In genomic region chr1:13464311-13464710, GRCm38 (mm10) we compare ENCODE assay signal across 20 mouse cellular contexts.
DNase-seq lines count a peak whose midpoint lies in the region; TF ChIP-seq lines count a peak whose summit lies in the region.
"Had no signal": no experiment of that assay in that cellular context is flagged by ENCODE, and none has a peak within 500 bp of the region (broad histone marks: within the 10 kb centered on the region; RNA-seq: fewer than 3 reads in every experiment).

No protein-coding gene starts in this region.

- no peaks in the 10 kb centered on the region for H3K36me3 ChIP-seq in MEL (ENCODE audit: control insufficient read depth in 1 of 2, insufficient read depth in 2 of 2, low read length in 2 of 2)
- H3K36me3 ChIP-seq: embryonic facial prominence, embryonic 10.5 days; forebrain, embryonic 12.5 days; hindbrain, embryonic 10.5 days; liver, embryonic 15.5 days; midbrain, embryonic 12.5 days; neural tube, embryonic 12.5 days had no signal

- H3K27ac ChIP-seq in MEL (ENCODE audit: control insufficient read depth, low read depth, low read length), result no peak overlapping the region
- H3K27ac ChIP-seq: embryonic facial prominence, embryonic 10.5 days; forebrain, embryonic 12.5 days; hindbrain, embryonic 10.5 days; hindbrain, postnatal 0 days; kidney, postnatal 0 days; liver, embryonic 15.5 days; midbrain, embryonic 12.5 days; neural tube, embryonic 12.5 days had no signal

- no peak overlapping the region for H3K4me3 ChIP-seq in MEL (ENCODE audit: control insufficient read depth in 1 of 2, insufficient read depth in 1 of 2, low read depth in 2 of 2, low read length in 2 of 2)
- H3K4me3 ChIP-seq: embryonic facial prominence, embryonic 10.5 days; forebrain, embryonic 12.5 days; hindbrain, embryonic 10.5 days; liver, embryonic 15.5 days; midbrain, embryonic 12.5 days; neural tube, embryonic 12.5 days had no signal

- H3K79me2 ChIP-seq in MEL (ENCODE audit: control insufficient read depth, insufficient read depth, low read length, poor library complexity), result no peaks in the 10 kb centered on the region

- no peaks in the 10 kb centered on the region for H3K4me1 ChIP-seq in MEL (ENCODE audit: control insufficient read depth in 1 of 2, insufficient read depth in 2 of 2, low read length in 2 of 2)
- H3K4me1 ChIP-seq: liver, embryonic 15.5 days; neural tube, embryonic 12.5 days had no signal

- TF ChIP-seq CTCF in MEL (IDR thresholded peaks at IDR 0.05 in 2 of 3, conservative IDR thresholded peaks at IDR 0.05 in 1 of 3; ENCODE audit: control insufficient read depth in 1 of 3, insufficient read depth in 1 of 3, low read depth in 2 of 3, low read length in 3 of 3, poor library complexity in 1 of 3, severe bottlenecking in 1 of 3), result no peak

- peak; percentile 6 for DNase-seq in CD4-positive helper T cell, adult 2 months (ENCODE audit: low read depth, low spot score)
- DNase-seq in MEL (ENCODE audit: low read depth, low spot score) (peak; percentile 79), adipocyte (ENCODE audit: low spot score) (peak; percentile 38)
- DNase-seq in large intestine, adult 2 months (ENCODE audit: low read depth, low spot score), result peak; percentile 1
- no peak for DNase-seq in frontal cortex, postnatal 14 days (ENCODE audit: low spot score in 2 of 2)
- no peak for DNase-seq in heart, adult 8-10 months (ENCODE audit: low spot score)
- DNase-seq in layer of hippocampus, adult 8-10 months (ENCODE audit: low spot score in 2 of 2), result no peak
- DNase-seq: adrenal gland, postnatal 10 days; cerebellum, adult 9-10 months; gastrocnemius, postnatal 25 days; kidney, adult 11 months; thymus, postnatal 36 days had no signal

- TF ChIP-seq RAD21 in MEL (IDR thresholded peaks at IDR 0.05; ENCODE audit: low read depth, low read length), result no peak

- 98% methylated on average over 1 of the region's 1 CpGs for WGBS in large intestine, adult 2 months

- H3K27me3 ChIP-seq in MEL (ENCODE audit: control insufficient read depth in 1 of 2, insufficient read depth in 2 of 2, low read length in 2 of 2), result peaks cover 0 to 3% of the 10 kb centered on the region in 2 experiments; a peak in 3 of 4 replicates
- H3K27me3 ChIP-seq: forebrain, embryonic 12.5 days; liver, embryonic 15.5 days; midbrain, embryonic 12.5 days; neural tube, embryonic 12.5 days had no signal

- H3K9ac ChIP-seq in MEL (ENCODE audit: control insufficient read depth, low read depth, low read length, poor library complexity, severe bottlenecking), result no peak overlapping the region
- H3K9ac ChIP-seq: forebrain, embryonic 12.5 days; liver, embryonic 15.5 days; midbrain, embryonic 12.5 days; neural tube, embryonic 12.5 days had no signal

- no peak for TF ChIP-seq EP300 in MEL (IDR thresholded peaks at IDR 0.05; ENCODE audit: low read depth in 1 of 2, low read length in 2 of 2)

- no peak for TF ChIP-seq POLR2A in MEL (IDR thresholded peaks at IDR 0.05; ENCODE audit: control insufficient read depth in 1 of 2, insufficient read depth in 1 of 2, low read depth in 1 of 2, low read length in 2 of 2, poor library complexity in 1 of 2)

- no peaks in the 10 kb centered on the region for H3K9me3 ChIP-seq in MEL (replicated peaks; ENCODE audit: insufficient read depth, low read length)
- H3K9me3 ChIP-seq: liver, embryonic 15.5 days; midbrain, embryonic 12.5 days; neural tube, embryonic 12.5 days had no signal

TF ChIP-seq in MEL, 35 proteins besides CTCF, POLR2A, EP300 and RAD21:
- no peak for TF ChIP-seq ZC3H11A (IDR thresholded peaks at IDR 0.05; ENCODE audit: low read depth, low read length)
- TF ChIP-seq TBP (IDR thresholded peaks at IDR 0.05; ENCODE audit: low read depth, low read length), result no peak
- TF ChIP-seq MAZ (IDR thresholded peaks at IDR 0.05; ENCODE audit: low read depth, low read length), result no peak
- TF ChIP-seq MYC (IDR thresholded peaks at IDR 0.05; ENCODE audit: low read depth, low read length), result no peak
- no peak for TF ChIP-seq ZKSCAN1 (IDR thresholded peaks at IDR 0.05; ENCODE audit: low read depth, low read length)
- no peak for TF ChIP-seq MEF2A (IDR thresholded peaks at IDR 0.05; ENCODE audit: extremely low read depth, insufficient replicate concordance, low read depth, low read length, poor library complexity, severe bottlenecking)
- no peak for TF ChIP-seq SMC3 (IDR thresholded peaks at IDR 0.05; ENCODE audit: low read depth, low read length)
- TF ChIP-seq GATA1 (IDR thresholded peaks at IDR 0.05; ENCODE audit: low read depth, low read length), result no peak
- no peak for TF ChIP-seq MAX (IDR thresholded peaks at IDR 0.05; ENCODE audit: low read length)
- no peak for TF ChIP-seq HCFC1 (IDR thresholded peaks at IDR 0.05; ENCODE audit: low read depth, low read length)
- TF ChIP-seq USF1 (IDR thresholded peaks at IDR 0.05; ENCODE audit: low read depth, low read length), result no peak
- TF ChIP-seq MYB (IDR thresholded peaks at IDR 0.05; ENCODE audit: low read depth, low read length), result no peak
- no peak for TF ChIP-seq BHLHE40 (IDR thresholded peaks at IDR 0.05; ENCODE audit: borderline replicate concordance, low read depth, low read length)
- no peak for TF ChIP-seq SIN3A (IDR thresholded peaks at IDR 0.05; ENCODE audit: low read length)
- TF ChIP-seq POLR2AphosphoS2 (IDR thresholded peaks at IDR 0.05; ENCODE audit: low read length), result no peak
- TF ChIP-seq TAL1 (IDR thresholded peaks at IDR 0.05; ENCODE audit: low read length), result no peak
- TF ChIP-seq MXI1 (IDR thresholded peaks at IDR 0.05; ENCODE audit: low read depth, low read length), result no peak
- no peak for TF ChIP-seq E2F4 (IDR thresholded peaks at IDR 0.05; ENCODE audit: borderline replicate concordance, low read depth, low read length)
- no peak for TF ChIP-seq TCF12 (IDR thresholded peaks at IDR 0.05; ENCODE audit: low read depth, low read length)
- no peak for TF ChIP-seq ZMIZ1 (IDR thresholded peaks at IDR 0.05; ENCODE audit: low read depth, low read length)
TF ChIP-seq in MEL: peak in this region for 0.

Comparison
In these comparisons a context has a peak if more than half of its experiments do, and no peak if none do; other contexts are left out.
1. DNase-seq: peak in CD4-positive helper T cell, adult 2 months (single experiment), MEL (single experiment), adipocyte (single experiment) and large intestine, adult 2 months (single experiment); none in frontal cortex, postnatal 14 days (0 of 2), heart, adult 8-10 months (single experiment) and layer of hippocampus, adult 8-10 months (0 of 2).